Mouse (Mus musculus) forebrain, embryonic 10.5 days (tissue): Measurements from ENCODE around the gene Stpg4. TPM values are rescaled to one million over a fixed set of nuclear protein-coding genes. Genes with fewer than 3 reads are reported as not detected.

Experiments used
- DNase-seq: peaks from one replicate; pipeline ENCODE4 v3.0.0-alpha.2; 2017; ENCODE audit warnings: low spot score; ENCODE audit errors: extremely low spot score
- H3K27ac ChIP-seq: fragments of 300-500 bp; sonication (generic); 2 replicates; pipeline ENCODE4 v1.5.1; 2016; ENCODE audit warnings: mild to moderate bottlenecking
- H3K27me3 ChIP-seq: fragments of 300-500 bp; sonication (generic); 2 replicates; pipeline ENCODE4 v1.6.1; 2016; ENCODE audit warnings: mild to moderate bottlenecking; ENCODE audit not compliant: poor library complexity, severe bottlenecking
- H3K36me3 ChIP-seq: fragments of 300-500 bp; sonication (generic); replicated peaks from 2 replicates; pipeline ENCODE4 v1.6.1; 2016; ENCODE audit warnings: mild to moderate bottlenecking, moderate library complexity
- H3K4me1 ChIP-seq: fragments of 300-500 bp; sonication (generic); 2 replicates; pipeline ENCODE4 v1.6.1; 2016
- H3K4me3 ChIP-seq: fragments of 300-500 bp; sonication (generic); 2 replicates; pipeline ENCODE4 v1.5.1; 2016; ENCODE audit warnings: mild to moderate bottlenecking, moderate library complexity
- H3K9me3 ChIP-seq: fragments of 300-500 bp; sonication (generic); 2 replicates; pipeline ENCODE4 v1.6.1; 2016; ENCODE audit warnings: mild to moderate bottlenecking, moderate library complexity
- WGBS: fragments of 180-500 bp; shearing (Covaris S2); methylation state at CpG from one replicate; pipeline ENCODE4 v1.1.7; 2016; 5-methylcytosine and 5-hydroxymethylcytosine counted together
- polyA plus RNA-seq: library from polyadenylated mRNA; unstranded; fragments of >200 nt; fragmentation: Nextera tagmentation; extraction: Ambion mirVana; gene quantifications from 2 replicates; pipeline ENCODE4 v1.2.1, GENCODE M21; 2016

The Stpg4 gene
- polyA plus RNA-seq, 1 experiment from 2014 or later, result not detected

GRCm38 (mm10) chr17:87368481-87368880, 59.1 kb downstream of the Stpg4 start:
- Histone ChIP-seq H3K9me3 (no peaks in the 10 kb centered on the region), H3K27me3 (no peaks in the 10 kb centered on the region), H3K36me3 (no peaks in the 10 kb centered on the region), H3K4me1 (peaks cover 66% of the 10 kb centered on the region), H3K4me3 (no peak overlapping the region), H3K27ac (peak overlapping the region; percentile 64)
- no peak for DNase-seq
- 85% methylated on average over 10 of the region's 10 CpGs for WGBS

GRCm38 (mm10) chr17:87367640-87368039, 59.9 kb downstream of the Stpg4 start:
- Histone ChIP-seq H3K27ac (peak overlapping the region; percentile 64), H3K36me3 (no peaks in the 10 kb centered on the region), H3K4me1 (peaks cover 69% of the 10 kb centered on the region), H3K27me3 (no peaks in the 10 kb centered on the region), H3K4me3 (no peak overlapping the region), H3K9me3 (no peaks in the 10 kb centered on the region)
- no peak for DNase-seq
- 53% methylated on average over 3 of the region's 3 CpGs for WGBS

- DNase-seq, result no peak
- H3K36me3 ChIP-seq, result no peaks in the 10 kb centered on the region
- H3K4me1 ChIP-seq, result peaks cover 66% of the 10 kb centered on the region
- WGBS, result 44% methylated on average over 4 of the region's 4 CpGs
- no peaks in the 10 kb centered on the region for H3K27me3 ChIP-seq
- no peak overlapping the region for H3K4me3 ChIP-seq
- H3K27ac ChIP-seq, result peak overlapping the region; percentile 64
- H3K9me3 ChIP-seq, result no peaks in the 10 kb centered on the region
Observed at GRCm38 (mm10) chr17:87367228-87367627, 60.3 kb downstream of the Stpg4 start.

GRCm38 (mm10) chr17:87366520-87366919, 61.0 kb downstream of the Stpg4 start:
- H3K4me1 ChIP-seq, result peaks cover 66% of the 10 kb centered on the region
- no peaks in the 10 kb centered on the region for H3K27me3 ChIP-seq
- peak overlapping the region; percentile 69 for H3K27ac ChIP-seq
- H3K4me3 ChIP-seq, result no peak overlapping the region
- H3K9me3 ChIP-seq, result no peaks in the 10 kb centered on the region
- DNase-seq, result no peak
- H3K36me3 ChIP-seq, result no peaks in the 10 kb centered on the region
- WGBS, result 25% methylated on average over 2 of the region's 2 CpGs

GRCm38 (mm10) chr17:87365268-87365667, 62.3 kb downstream of the Stpg4 start:
- Histone ChIP-seq H3K9me3 (no peaks in the 10 kb centered on the region), H3K27ac (0 out of 2 replicates have a peak overlapping the region, but pooled peaks have one; percentile 35), H3K27me3 (no peaks in the 10 kb centered on the region), H3K4me1 (peaks cover 69% of the 10 kb centered on the region), H3K36me3 (no peaks in the 10 kb centered on the region), H3K4me3 (no peak overlapping the region)
- WGBS, result 71% methylated on average over 8 of the region's 8 CpGs
- no peak for DNase-seq

- Histone ChIP-seq H3K9me3 (no peaks in the 10 kb centered on the region), H3K4me1 (peaks cover 64% of the 10 kb centered on the region), H3K27ac (no peak overlapping the region), H3K36me3 (no peaks in the 10 kb centered on the region), H3K27me3 (no peaks in the 10 kb centered on the region), H3K4me3 (no peak overlapping the region)
- no peak for DNase-seq
- WGBS, result 95% methylated on average over 15 of the region's 15 CpGs
Observed at GRCm38 (mm10) chr17:87364108-87364507, 63.4 kb downstream of the Stpg4 start.

GRCm38 (mm10) chr17:87361132-87361531, 66.4 kb downstream of the Stpg4 start:
- no peaks in the 10 kb centered on the region for H3K9me3 ChIP-seq
- 51% methylated on average over 3 of the region's 3 CpGs for WGBS
- no peak overlapping the region for H3K4me3 ChIP-seq
- H3K27ac ChIP-seq, result no peak overlapping the region
- DNase-seq, result no peak
- no peaks in the 10 kb centered on the region for H3K27me3 ChIP-seq
- H3K36me3 ChIP-seq, result no peaks in the 10 kb centered on the region
- H3K4me1 ChIP-seq, result peaks cover 43% of the 10 kb centered on the region

- 87% methylated on average over 9 of the region's 9 CpGs for WGBS
- H3K4me1 ChIP-seq, result peaks cover 51% of the 10 kb centered on the region
- no peaks in the 10 kb centered on the region for H3K36me3 ChIP-seq
- H3K27ac ChIP-seq, result no peak overlapping the region
- H3K4me3 ChIP-seq, result no peak overlapping the region
- H3K27me3 ChIP-seq, result no peaks in the 10 kb centered on the region
- no peaks in the 10 kb centered on the region for H3K9me3 ChIP-seq
- DNase-seq, result no peak
Observed at GRCm38 (mm10) chr17:87357506-87357905, 70.0 kb downstream of the Stpg4 start.

- H3K27ac ChIP-seq, result no peak overlapping the region
- H3K9me3 ChIP-seq, result no peaks in the 10 kb centered on the region
- no peak overlapping the region for H3K4me3 ChIP-seq
- peaks cover 60% of the 10 kb centered on the region for H3K4me1 ChIP-seq
- no peak for DNase-seq
- 87% methylated on average over 5 of the region's 5 CpGs for WGBS
- H3K27me3 ChIP-seq, result no peaks in the 10 kb centered on the region
- H3K36me3 ChIP-seq, result no peaks in the 10 kb centered on the region
Observed at GRCm38 (mm10) chr17:87356261-87356660, 71.3 kb downstream of the Stpg4 start.

GRCm38 (mm10) chr17:87355456-87355855, 72.1 kb downstream of the Stpg4 start:
- H3K4me3 ChIP-seq, result no peak overlapping the region
- peaks cover 62% of the 10 kb centered on the region for H3K4me1 ChIP-seq
- no peaks in the 10 kb centered on the region for H3K9me3 ChIP-seq
- H3K36me3 ChIP-seq, result no peaks in the 10 kb centered on the region
- 93% methylated on average over 8 of the region's 8 CpGs for WGBS
- H3K27me3 ChIP-seq, result no peaks in the 10 kb centered on the region
- H3K27ac ChIP-seq, result no peak overlapping the region
- DNase-seq, result no peak

- WGBS, result 84% methylated on average over 8 of the region's 8 CpGs
- Histone ChIP-seq H3K4me1 (peaks cover 72% of the 10 kb centered on the region), H3K27ac (peak overlapping the region; percentile 20; the same call in 1 of the 2 replicates), H3K9me3 (no peaks in the 10 kb centered on the region), H3K4me3 (no peak overlapping the region), H3K27me3 (no peaks in the 10 kb centered on the region), H3K36me3 (no peaks in the 10 kb centered on the region)
- no peak for DNase-seq
Observed at GRCm38 (mm10) chr17:87353745-87354320, 73.7 kb downstream of the Stpg4 start.

GRCm38 (mm10) chr17:87352898-87353225, 74.7 kb downstream of the Stpg4 start:
- no peak overlapping the region for H3K4me3 ChIP-seq
- H3K27me3 ChIP-seq, result no peaks in the 10 kb centered on the region
- H3K36me3 ChIP-seq, result no peaks in the 10 kb centered on the region
- H3K27ac ChIP-seq, result peak overlapping the region; percentile 81
- no peaks in the 10 kb centered on the region for H3K9me3 ChIP-seq
- 27% methylated on average over 1 of the region's 1 CpGs for WGBS
- peaks cover 77% of the 10 kb centered on the region for H3K4me1 ChIP-seq
- no peak for DNase-seq

- Histone ChIP-seq H3K27ac (peak overlapping the region; percentile 81), H3K4me3 (no peak overlapping the region), H3K27me3 (no peaks in the 10 kb centered on the region), H3K9me3 (no peaks in the 10 kb centered on the region), H3K36me3 (no peaks in the 10 kb centered on the region), H3K4me1 (peaks cover 73% of the 10 kb centered on the region)
- 28% methylated on average over 16 of the region's 16 CpGs for WGBS
- DNase-seq, result no peak
Observed at GRCm38 (mm10) chr17:87352106-87352897, 75.2 kb downstream of the Stpg4 start.
